Mouse (Mus musculus): ENCODE data around the gene Nrarp.

DNA sequence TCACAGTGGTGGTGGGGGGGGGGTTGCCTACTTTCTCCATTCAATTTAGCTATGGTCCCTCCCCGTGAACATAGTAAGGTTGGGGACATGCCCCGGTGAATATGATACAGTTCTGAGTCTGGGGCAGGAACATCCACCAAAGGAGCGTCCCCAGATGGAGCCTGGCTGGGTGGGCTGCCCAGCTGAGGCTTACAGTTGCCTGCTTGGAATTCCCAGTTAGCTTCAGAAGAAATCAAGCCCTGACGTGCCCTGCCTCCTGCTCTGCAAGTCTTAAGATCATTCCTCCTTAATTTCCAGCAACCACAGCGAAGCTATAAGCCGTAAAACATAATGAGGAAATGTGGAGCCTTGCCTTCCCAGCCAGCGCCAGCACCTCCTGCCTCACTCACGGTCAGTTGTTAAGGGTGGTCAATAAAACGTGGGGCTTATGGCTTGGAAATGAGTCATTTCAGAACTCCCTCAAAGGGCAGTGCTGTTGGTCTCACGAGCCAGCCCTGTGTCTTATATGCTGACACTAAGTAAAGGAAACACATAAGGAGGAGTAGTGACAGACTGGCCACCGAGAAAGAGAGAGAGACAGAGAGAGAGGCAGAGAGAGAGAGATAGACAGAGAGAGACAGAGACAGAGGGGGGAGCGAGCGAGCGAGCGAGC is 866 bp upstream of the Nrarp start:
- no peak for TF ChIP-seq CTCF (IDR thresholded peaks at IDR 0.05; ENCODE audit: low read depth)
- TF ChIP-seq EP300 (IDR thresholded peaks at IDR 0.05; ENCODE audit: low read depth): no peak
